Mouse (Mus musculus) layer of hippocampus, adult 9-11 months (tissue): ENCODE results near the gene Kir3dl2.
A peak's percentile ranks its signal among the peaks of the same experiment; 100 is the strongest.
"Not testable (repeated sequence)": the region's sequence is repeated elsewhere in the genome, so short reads cannot be mapped to it uniquely, and the experiment has no call there.

ENCODE experiments used
- DNase-seq: peaks from one replicate; pipeline ENCODE4 v3.0.0; 2022

The Kir3dl2 gene

DNA sequence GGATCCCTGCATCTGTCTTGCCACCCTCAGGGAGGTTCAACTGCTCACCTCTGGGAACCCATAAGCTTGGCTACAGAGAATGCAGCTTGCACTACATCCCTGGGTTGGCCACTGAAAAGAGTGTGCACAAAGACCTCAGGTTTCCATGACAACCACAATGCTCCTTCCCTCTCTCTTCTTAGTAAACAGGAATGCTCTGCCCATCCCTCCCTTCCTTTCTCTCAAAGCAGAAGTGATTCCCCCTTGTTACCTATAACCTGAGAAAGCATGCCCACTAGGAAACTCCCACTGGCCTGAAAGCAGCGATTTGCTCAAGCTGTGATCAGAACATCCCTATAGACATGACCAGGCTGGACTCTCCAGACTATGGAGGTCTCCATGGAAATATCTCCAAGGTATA is at the start of gene Kir3dl2:
TSS of gene Kir3dl2 (minus strand) at position 101 of the 400 bp plus-strand sequence.
- DNase-seq, result not testable (repeated sequence)

GRCm38 (mm10) chrX:136590897-136591257 is 47.0 kb upstream of the Kir3dl2 start:
- no peak for DNase-seq

GRCm38 (mm10) chrX:136590199-136590896 is 46.5 kb upstream of the Kir3dl2 start, which contains the start of gene Tceal3:
Tceal3 (plus strand) TSS chrX:136590842.
- peak; percentile 52 for DNase-seq

DNA sequence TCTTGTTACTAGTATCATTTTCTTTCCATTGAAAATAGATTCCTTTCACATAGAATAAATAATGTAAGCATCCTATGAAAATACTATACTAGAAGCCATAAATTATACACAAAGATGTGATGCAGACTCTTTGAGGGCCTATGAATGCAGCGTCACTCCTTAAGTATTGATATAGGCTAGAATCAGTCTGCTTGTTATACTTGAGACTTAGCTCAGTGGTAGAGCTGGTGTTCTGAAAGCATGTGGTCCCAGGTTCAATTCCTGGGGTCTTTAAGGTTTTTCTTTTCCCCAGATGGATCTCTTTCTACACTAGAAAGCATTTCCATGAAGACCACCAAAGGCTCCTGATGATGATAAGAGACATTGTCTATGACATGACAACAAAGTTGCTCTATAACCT is 40.8 kb upstream of the Kir3dl2 start:
- no peak for DNase-seq

GRCm38 (mm10) chrX:136569094-136569493 is 25.2 kb upstream of the Kir3dl2 start:
- not testable (repeated sequence) for DNase-seq

DNA sequence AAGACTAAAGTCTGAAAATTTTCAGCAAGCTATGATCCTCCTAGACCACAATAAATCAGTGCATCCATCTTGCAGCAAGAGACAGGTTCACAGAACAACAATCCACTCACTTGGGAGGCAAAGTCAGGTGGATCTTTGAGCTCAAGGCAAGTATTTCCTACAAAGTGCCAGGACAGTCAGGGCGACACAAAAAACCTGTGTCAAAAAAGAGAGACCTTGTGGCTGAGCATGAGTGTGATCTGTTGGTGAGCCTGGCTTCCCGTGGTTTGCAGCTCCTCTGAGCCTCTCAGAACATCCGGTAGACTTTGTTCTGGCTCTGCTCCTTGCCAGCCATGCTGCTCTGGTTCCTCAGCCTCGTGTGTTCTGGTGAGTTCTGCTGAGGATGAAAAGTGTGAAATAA is 26.2 kb downstream of the Kir3dl2 start, which contains the start of gene Kir3dl1:
TSS of gene Kir3dl1 (plus strand) at position 301 of the 400 bp plus-strand sequence.
- DNase-seq, result not testable (repeated sequence)
